Mouse (Mus musculus) cerebellum, adult 2 months (tissue): ENCODE data around the gene Npc1l1. TPM values are rescaled to one million over a fixed set of nuclear protein-coding genes. Genes with fewer than 3 reads are reported as not detected.
A peak's percentile ranks its signal among the peaks of the same experiment; 100 is the strongest.

Experiments
- DNase-seq, 2 experiments: peaks; one replicate each; pipeline ENCODE4 v3.0.0; 2021
- H3K27ac ChIP-seq: fragments of 200-500 bp; 2 replicates; pipeline ENCODE4 v1.5.1; 2012; ENCODE audit warnings: low read length, control low read depth, inconsistent platforms; ENCODE audit not compliant: insufficient read depth
- H3K27me3 ChIP-seq: fragments of 200-500 bp; 2 replicates; pipeline ENCODE4 v1.6.1; 2012; ENCODE audit warnings: inconsistent platforms, mild to moderate bottlenecking, low read length, moderate library complexity; ENCODE audit not compliant: control insufficient read depth, insufficient read depth
- H3K4me1 ChIP-seq: fragments of 200-500 bp; 2 replicates; pipeline ENCODE4 v1.6.1; 2011; ENCODE audit warnings: low read length; ENCODE audit not compliant: control insufficient read depth, insufficient read depth
- H3K4me3 ChIP-seq: fragments of 200-500 bp; replicated peaks from 2 replicates; pipeline ENCODE3; 2011; ENCODE audit warnings: mild to moderate bottlenecking, low read depth, low read length, control low read depth; ENCODE audit not compliant: insufficient read depth
- CTCF ChIP-seq: fragments of 200-500 bp; IDR thresholded peaks from 2 replicates; pipeline ENCODE4 v1.5.1; 2011; ENCODE audit warnings: low read depth, mild to moderate bottlenecking, control low read depth, low read length, moderate library complexity, borderline replicate concordance; ENCODE audit not compliant: insufficient read depth
- POLR2A ChIP-seq: fragments of 200-500 bp; IDR thresholded peaks from 2 replicates; pipeline ENCODE4 v1.6.1; 2011; ENCODE audit warnings: low read length, control low read depth, borderline replicate concordance; ENCODE audit not compliant: insufficient read depth
- WGBS: fragments of 180-500 bp; shearing (Covaris S2); methylation state at CpG from one replicate; pipeline ENCODE4 v1.1.7; 2018; 5-methylcytosine and 5-hydroxymethylcytosine counted together
- polyA plus RNA-seq: library from polyadenylated mRNA; depleted of rRNA; stranded (reverse); fragments of >200 nt; gene quantifications from 2 replicates; pipeline ENCODE4 v1.2.3, GENCODE M21; 2012; rRNA removed

The Npc1l1 gene
- polyA plus RNA-seq, result 1.2 and 1.3 TPM in 2 replicates

DNA sequence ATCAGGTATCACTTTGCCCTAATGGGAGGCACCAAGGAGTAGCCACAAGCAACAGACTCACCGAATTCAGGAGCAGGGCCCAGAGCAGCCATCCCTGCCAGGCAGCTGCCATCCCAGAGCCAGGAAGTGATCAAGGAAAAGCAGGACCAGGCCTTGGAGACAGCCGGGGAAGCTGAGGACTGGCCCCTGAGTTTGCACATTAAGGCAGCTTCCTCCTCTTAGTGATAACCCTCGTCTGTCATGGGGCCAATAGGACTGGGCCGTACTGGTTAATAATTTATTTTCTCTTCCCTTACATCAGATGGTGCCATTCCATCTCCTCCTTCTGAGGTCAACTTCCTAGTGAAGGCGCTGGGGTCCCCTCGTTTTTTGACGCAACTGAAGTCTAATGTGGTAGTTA is at the start of gene Npc1l1:
Gene Npc1l1 (minus strand): TSS at position 132 of the 400 bp plus-strand sequence.
- no peak within 1 kb of the TSS for H3K4me3 ChIP-seq
- no peaks in the 10 kb centered on the region for H3K27me3 ChIP-seq
- H3K27ac ChIP-seq, result no peak within 1 kb of the TSS
- DNase-seq, result no peak
- no peaks in the 10 kb centered on the region for H3K4me1 ChIP-seq
- 85% methylated on average over 7 of the region's 7 CpGs for WGBS
- TF ChIP-seq CTCF, result no peak
- TF ChIP-seq POLR2A, result no peak

DNA sequence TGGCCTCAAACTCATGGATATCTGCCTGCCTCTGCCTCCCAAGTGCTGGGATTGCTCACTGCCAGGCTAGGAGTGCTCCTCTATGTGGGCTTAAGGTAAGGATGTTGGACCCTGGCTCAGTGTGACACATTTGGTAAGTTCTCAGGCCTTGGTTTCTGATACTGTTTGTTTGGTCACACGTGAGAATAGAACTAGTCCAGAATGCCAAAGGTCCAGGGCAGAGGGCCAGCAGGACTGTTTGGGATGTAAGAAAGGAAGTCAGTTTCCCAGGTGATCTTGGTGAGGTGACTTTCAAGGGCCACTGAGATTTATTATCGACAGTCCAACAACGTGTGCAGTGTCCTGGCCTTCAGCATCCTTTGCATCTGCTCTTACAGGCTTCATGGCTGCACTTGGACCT is 46.5 kb upstream of the Npc1l1 start:
- no peak for DNase-seq
- no peaks in the 10 kb centered on the region for H3K27me3 ChIP-seq
- WGBS, result 73% methylated on average over 3 of the region's 3 CpGs
- no peak overlapping the region for H3K4me3 ChIP-seq
- TF ChIP-seq CTCF (no peak), POLR2A (no peak)
- H3K4me1 ChIP-seq, result peaks cover 2% of the 10 kb centered on the region; the same call in 1 of the 2 replicates
- no peak overlapping the region for H3K27ac ChIP-seq

DNA sequence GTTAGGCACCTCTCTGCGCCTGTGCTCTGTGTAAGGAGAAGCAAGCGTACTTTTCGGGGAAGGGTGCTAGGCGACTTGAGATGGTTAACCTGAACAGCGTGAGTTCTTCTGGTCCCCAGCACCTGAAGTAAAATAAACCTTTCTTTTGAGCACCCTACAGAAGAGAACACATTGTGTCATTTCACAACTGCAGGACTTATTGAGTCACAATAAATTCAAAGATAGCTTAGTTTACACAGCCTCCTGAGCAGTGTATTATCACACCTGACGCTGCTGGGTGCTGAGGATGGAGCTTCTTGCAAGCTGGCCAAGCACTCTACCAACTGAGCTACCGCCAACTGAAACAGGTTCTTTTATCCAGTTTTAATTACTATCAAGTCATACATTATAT is 45.1 kb upstream of the Npc1l1 start:
- DNase-seq, result no peak
- no peak for TF ChIP-seq POLR2A
- H3K4me1 ChIP-seq, result peaks cover 2% of the 10 kb centered on the region; the same call in 1 of the 2 replicates
- peak overlapping the region; percentile 40 for H3K27ac ChIP-seq
- no peaks in the 10 kb centered on the region for H3K27me3 ChIP-seq
- H3K4me3 ChIP-seq, result peak overlapping the region; percentile 46
- 19% methylated on average over 7 of the region's 7 CpGs for WGBS

DNA sequence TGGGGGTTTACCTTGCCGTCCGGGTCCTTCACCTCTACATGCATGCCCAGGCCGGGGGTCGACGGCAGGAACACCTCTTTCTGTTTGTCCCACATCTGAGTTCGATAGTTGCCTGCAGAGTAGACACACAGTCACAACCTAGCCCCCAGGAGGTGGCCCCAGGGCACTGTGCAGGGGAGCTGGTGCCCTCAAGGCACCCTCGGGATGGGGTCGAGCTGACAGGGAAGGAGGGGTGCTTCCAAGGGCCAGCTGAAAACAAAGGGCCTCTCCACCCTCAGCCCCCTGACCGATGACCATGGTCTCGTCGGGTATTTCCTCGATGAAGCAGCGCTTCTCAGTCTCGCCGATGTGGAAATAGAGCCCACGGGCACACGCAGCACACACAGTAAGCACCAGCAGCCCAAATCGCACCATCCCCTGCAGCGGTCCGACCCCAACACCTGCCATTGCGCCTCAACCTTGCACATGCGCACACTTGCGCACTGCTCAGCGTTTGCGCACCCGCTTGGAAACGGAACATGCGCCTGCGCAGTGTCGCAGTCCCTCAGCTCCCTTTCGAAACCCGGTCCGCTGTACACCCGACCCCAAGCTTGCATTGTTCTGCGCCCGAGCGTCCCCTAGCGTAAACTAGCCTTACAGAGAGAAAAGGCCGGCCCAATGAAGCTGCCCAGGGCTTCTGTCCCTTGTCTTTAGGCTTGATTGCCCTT is 44.6 kb upstream of the Npc1l1 start, which contains the start of gene Tmed4:
Gene Tmed4 (minus strand): TSS at position 484 of the 707 bp plus-strand sequence.
- TF ChIP-seq POLR2A (peak; percentile 100), CTCF (peak; percentile 67; the same call in 1 of the 2 replicates)
- peak within 1 kb of the TSS; percentile 85 for H3K4me3 ChIP-seq
- under 1% methylated on average over 39 of the region's 39 CpGs for WGBS
- H3K4me1 ChIP-seq, result peaks cover 2% of the 10 kb centered on the region; the same call in 1 of the 2 replicates
- no peaks in the 10 kb centered on the region for H3K27me3 ChIP-seq
- DNase-seq, result peak; percentile 99
- peak within 1 kb of the TSS; percentile 74 for H3K27ac ChIP-seq

DNA sequence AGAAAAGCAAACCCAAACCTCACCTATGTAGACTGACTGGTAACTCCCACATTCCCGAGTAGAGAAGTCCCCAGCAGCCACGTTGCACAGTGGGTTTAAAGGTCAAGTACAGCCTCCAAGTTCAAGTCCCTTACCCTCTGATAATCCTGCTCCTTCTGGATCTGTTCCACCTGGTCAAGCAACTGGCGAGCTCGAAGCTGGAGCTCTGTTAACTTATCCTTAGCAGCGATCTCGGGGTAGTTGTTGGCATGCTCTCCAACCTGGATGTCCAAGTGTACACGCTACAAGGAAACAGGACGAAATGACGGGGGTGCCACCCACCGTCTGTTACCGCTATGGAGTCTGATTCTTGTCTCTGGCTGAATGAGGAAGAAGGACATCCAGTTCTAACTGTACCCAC is 43.7 kb upstream of the Npc1l1 start:
- Histone ChIP-seq H3K4me3 (peak overlapping the region; percentile 85), H3K4me1 (peaks cover 2% of the 10 kb centered on the region; the same call in 1 of the 2 replicates), H3K27me3 (no peaks in the 10 kb centered on the region), H3K27ac (no peak overlapping the region)
- no peak for DNase-seq
- 2% methylated on average over 11 of the region's 11 CpGs for WGBS
- TF ChIP-seq CTCF (no peak), POLR2A (no peak)

DNA sequence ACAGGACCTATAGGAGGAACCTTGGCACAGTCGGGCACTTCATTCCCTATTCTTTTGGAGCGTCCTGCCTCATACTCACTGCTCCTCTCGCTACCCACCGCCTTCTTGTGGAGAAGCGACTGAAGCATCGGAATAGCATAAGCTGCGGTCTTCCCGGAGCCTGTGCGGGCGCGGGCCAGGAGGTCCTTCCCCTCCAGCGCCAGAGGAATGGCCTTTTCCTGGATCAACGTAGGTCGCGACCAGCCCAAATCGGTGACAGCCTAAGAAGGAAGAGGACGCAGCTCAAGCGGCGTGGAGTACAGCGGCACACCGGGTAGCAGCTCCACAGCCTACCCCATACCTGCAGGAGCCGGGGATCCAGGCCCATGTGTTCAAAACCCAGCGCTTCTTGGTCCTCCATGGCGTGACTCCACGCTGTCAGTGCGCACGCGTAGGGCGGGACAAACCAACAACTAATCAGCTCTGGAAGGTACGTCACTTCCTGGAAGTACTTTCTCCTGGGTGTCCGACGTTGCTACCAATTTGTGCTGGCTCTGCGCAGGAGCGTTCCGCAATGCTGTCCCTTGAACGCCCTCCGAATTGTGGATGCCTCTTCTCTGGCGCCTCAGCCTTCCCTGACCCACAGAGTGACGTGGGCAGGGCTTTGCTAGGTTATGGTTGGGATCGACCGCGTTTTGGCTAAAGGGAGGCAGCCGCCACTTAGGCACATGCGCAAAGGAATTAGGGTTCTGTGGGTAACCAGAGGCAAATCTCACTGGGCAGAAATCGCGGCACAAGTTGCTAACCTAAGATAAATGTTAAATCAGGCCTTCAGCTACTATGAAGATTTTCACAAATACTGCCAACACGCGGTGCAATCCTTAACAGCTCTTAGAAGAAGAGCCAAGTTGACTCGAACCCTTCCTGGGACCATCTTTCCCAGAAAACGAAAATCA is 37.6 kb upstream of the Npc1l1 start, which contains the start of gene Ddx56:
Gene Ddx56 (minus strand): TSS at position 453 of the 935 bp plus-strand sequence.
- Histone ChIP-seq H3K27ac (peak within 1 kb of the TSS; percentile 74), H3K4me3 (peak within 1 kb of the TSS; percentile 71), H3K4me1 (peaks cover 6% of the 10 kb centered on the region; the same call in 1 of the 2 replicates), H3K27me3 (no peaks in the 10 kb centered on the region)
- TF ChIP-seq POLR2A (peak; percentile 85; the same call in 1 of the 2 replicates), CTCF (no peak)
- WGBS, result 1% methylated on average over 50 of the region's 50 CpGs
- DNase-seq, result peak; percentile 93 to 95

DNA sequence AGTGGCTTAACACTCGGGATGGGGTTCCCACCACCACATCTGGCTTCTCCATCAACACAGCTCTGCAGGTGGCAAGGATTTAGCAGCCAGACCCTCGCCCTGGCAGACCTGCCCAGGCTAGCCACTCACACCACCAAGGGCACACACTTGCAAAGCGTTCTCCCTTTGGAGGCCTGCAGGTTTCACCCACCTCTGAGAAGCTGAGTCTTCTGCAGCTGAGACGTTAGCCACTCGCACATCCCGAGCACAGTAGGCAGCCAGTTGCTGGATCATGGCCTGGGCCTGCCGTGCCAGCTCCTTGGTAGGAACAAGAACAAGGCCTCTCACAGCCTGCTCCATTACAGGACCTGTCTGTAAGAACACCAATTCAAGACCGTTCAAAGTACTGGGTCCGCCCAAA is 36.7 kb upstream of the Npc1l1 start:
- DNase-seq, result no peak
- TF ChIP-seq CTCF, result no peak
- no peak for TF ChIP-seq POLR2A
- H3K27ac ChIP-seq, result no peak overlapping the region
- peaks cover 3% of the 10 kb centered on the region; the same call in 1 of the 2 replicates for H3K4me1 ChIP-seq
- peak overlapping the region; percentile 71 for H3K4me3 ChIP-seq
- no peaks in the 10 kb centered on the region for H3K27me3 ChIP-seq
- 36% methylated on average over 9 of the region's 9 CpGs for WGBS
